Mouse (Mus musculus) intestine, embryonic 15.5 days (tissue): Measurements from ENCODE around the gene Tma7. TPM values are rescaled to one million over a fixed set of nuclear protein-coding genes. Genes with fewer than 3 reads are reported as not detected.

ENCODE experiments used
- ATAC-seq: fragments of 200-750 bp; cut with Nextera tagmentation; 2 replicates; pipeline ENCODE4 v1.8.0; 2017; ENCODE audit warnings: moderate TSS enrichment, moderate library complexity
- H3K27ac ChIP-seq: fragments of 300-500 bp; sonication (generic); 2 replicates; pipeline ENCODE4 v1.5.1; 2015; ENCODE audit warnings: mild to moderate bottlenecking, inconsistent platforms
- H3K27me3 ChIP-seq: fragments of 300-500 bp; sonication (generic); replicated peaks from 2 replicates; pipeline ENCODE4 v1.6.1; 2015; ENCODE audit warnings: inconsistent platforms
- H3K36me3 ChIP-seq: fragments of 300-500 bp; sonication (generic); 2 replicates; pipeline ENCODE4 v1.6.1; 2015; ENCODE audit warnings: inconsistent platforms
- H3K4me1 ChIP-seq: fragments of 300-500 bp; sonication (generic); replicated peaks from 2 replicates; pipeline ENCODE4 v1.6.1; 2015; ENCODE audit warnings: inconsistent platforms
- H3K4me2 ChIP-seq: fragments of 300-500 bp; sonication (generic); replicated peaks from 2 replicates; pipeline ENCODE4 v1.6.1; 2015; ENCODE audit warnings: mild to moderate bottlenecking, inconsistent platforms
- H3K4me3 ChIP-seq: fragments of 300-500 bp; sonication (generic); replicated peaks from 2 replicates; pipeline ENCODE4 v1.5.1; 2015; ENCODE audit warnings: inconsistent platforms
- H3K9ac ChIP-seq: fragments of 300-500 bp; sonication (generic); 2 replicates; pipeline ENCODE4 v1.6.1; 2015; ENCODE audit warnings: inconsistent platforms
- H3K9me3 ChIP-seq: fragments of 300-500 bp; sonication (generic); 2 replicates; pipeline ENCODE4 v1.6.1; 2016; ENCODE audit warnings: inconsistent platforms
- WGBS: fragments of 180-500 bp; shearing (Covaris S2); methylation state at CpG from one replicate; pipeline ENCODE4 v1.1.7; 2015; 5-methylcytosine and 5-hydroxymethylcytosine counted together
- polyA plus RNA-seq: library from polyadenylated mRNA; unstranded; fragments of >200 nt; fragmentation: Nextera tagmentation; extraction: Ambion mirVana; gene quantifications from 2 replicates; pipeline ENCODE4 v1.2.1, GENCODE M21; 2015

The Tma7 gene
- polyA plus RNA-seq, 1 experiment from 2014 or later = 707 TPM

- H3K4me3 ChIP-seq = no peak overlapping the region
- 91% methylated on average over 8 of the region's 8 CpGs for WGBS
- H3K4me1 ChIP-seq = peaks cover 28% of the 10 kb centered on the region
- peaks cover 9% of the 10 kb centered on the region; the same call in 1 of the 2 replicates for H3K36me3 ChIP-seq
- no peak overlapping the region for H3K27ac ChIP-seq
- H3K27me3 ChIP-seq = no peaks in the 10 kb centered on the region
- H3K9me3 ChIP-seq = no peaks in the 10 kb centered on the region
- H3K4me2 ChIP-seq = no peak overlapping the region
- no peak overlapping the region for H3K9ac ChIP-seq
- no peak for ATAC-seq
Measured at GRCm38 (mm10) chr9:109091802-109092201, 9.4 kb upstream of the Tma7 start.

DNA sequence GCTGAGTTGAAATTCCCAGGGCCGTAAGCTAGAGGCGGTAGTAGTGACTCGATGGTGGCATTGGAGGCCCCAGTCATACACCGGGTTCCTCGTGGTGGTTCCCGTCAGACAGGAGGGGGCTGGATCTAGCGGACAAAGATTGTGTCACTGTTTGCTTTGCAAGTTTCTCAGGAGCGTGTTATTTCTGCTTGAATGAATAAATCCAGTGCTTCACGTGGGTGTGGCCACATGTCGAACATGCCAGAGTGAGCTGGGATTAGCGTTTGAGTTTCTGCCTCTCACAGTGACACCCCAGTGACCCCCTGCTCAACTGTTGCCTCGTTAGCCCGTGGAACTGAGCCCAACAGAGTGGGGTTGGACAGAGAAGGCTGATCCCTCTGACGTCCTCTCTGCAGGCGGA, 8.1 kb upstream of the Tma7 start:
- Histone ChIP-seq H3K9ac (no peak overlapping the region), H3K36me3 (peaks cover 9% of the 10 kb centered on the region; the same call in 1 of the 2 replicates), H3K27me3 (no peaks in the 10 kb centered on the region), H3K4me3 (no peak overlapping the region), H3K27ac (no peak overlapping the region), H3K4me1 (peaks cover 20% of the 10 kb centered on the region), H3K4me2 (no peak overlapping the region), H3K9me3 (no peaks in the 10 kb centered on the region)
- no peak for ATAC-seq
- WGBS = 71% methylated on average over 15 of the region's 15 CpGs

GRCm38 (mm10) chr9:109087987-109088386, 5.6 kb upstream of the Tma7 start:
- H3K9me3 ChIP-seq = no peaks in the 10 kb centered on the region
- H3K27ac ChIP-seq = no peak overlapping the region
- H3K4me1 ChIP-seq = peaks cover 6% of the 10 kb centered on the region; the same call in 1 of the 2 replicates
- no peak overlapping the region for H3K9ac ChIP-seq
- WGBS = 18% methylated on average over 5 of the region's 5 CpGs
- H3K4me3 ChIP-seq = no peak overlapping the region
- no peak overlapping the region for H3K4me2 ChIP-seq
- ATAC-seq = no peak
- H3K36me3 ChIP-seq = peaks cover 9% of the 10 kb centered on the region; the same call in 1 of the 2 replicates
- no peaks in the 10 kb centered on the region for H3K27me3 ChIP-seq

DNA sequence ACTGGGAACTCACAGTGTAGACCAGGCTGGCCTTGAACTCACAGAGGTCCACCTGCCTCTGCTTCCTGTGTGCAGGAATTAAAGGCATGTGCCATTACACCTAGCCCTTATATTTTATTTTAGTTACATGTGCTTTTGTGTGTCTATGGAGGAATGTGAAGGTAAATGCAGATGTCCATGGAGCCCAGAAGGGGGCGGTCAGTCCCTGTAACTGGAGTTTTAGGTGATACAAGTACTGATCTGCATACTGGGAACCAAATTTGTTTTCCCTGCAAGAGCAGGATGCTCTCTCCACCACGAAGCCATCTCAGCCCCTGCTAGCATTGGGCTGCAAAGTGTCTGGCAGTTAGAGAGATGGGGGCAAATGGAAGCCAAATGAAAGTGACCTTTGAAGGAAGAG, 2.5 kb upstream of the Tma7 start:
- H3K4me3 ChIP-seq = no peak overlapping the region
- WGBS = 31% methylated on average over 2 of the region's 2 CpGs
- no peak for ATAC-seq

GRCm38 (mm10) chr9:109081749-109082123, 651 bp downstream of the Tma7 start:
- peak overlapping the region; percentile 67 for H3K4me3 ChIP-seq
- peak overlapping the region; percentile 69 for H3K27ac ChIP-seq
- H3K36me3 ChIP-seq = no peaks in the 10 kb centered on the region
- H3K9me3 ChIP-seq = no peaks in the 10 kb centered on the region
- peak overlapping the region; percentile 68 for H3K4me2 ChIP-seq
- peaks cover 11% of the 10 kb centered on the region for H3K4me1 ChIP-seq
- H3K27me3 ChIP-seq = no peaks in the 10 kb centered on the region
- peak; percentile 26 for ATAC-seq
- peak overlapping the region; percentile 73 for H3K9ac ChIP-seq
- 3% methylated on average over 11 of the region's 11 CpGs for WGBS

More for the DNA sequence above, 2.5 kb upstream of the Tma7 start:
- no peak overlapping the region for H3K27ac ChIP-seq
- H3K9ac ChIP-seq = no peak overlapping the region
- no peaks in the 10 kb centered on the region for H3K36me3 ChIP-seq
- H3K4me1 ChIP-seq = peaks cover 11% of the 10 kb centered on the region
- H3K9me3 ChIP-seq = no peaks in the 10 kb centered on the region
- H3K4me2 ChIP-seq = no peak overlapping the region
- H3K27me3 ChIP-seq = no peaks in the 10 kb centered on the region

DNA sequence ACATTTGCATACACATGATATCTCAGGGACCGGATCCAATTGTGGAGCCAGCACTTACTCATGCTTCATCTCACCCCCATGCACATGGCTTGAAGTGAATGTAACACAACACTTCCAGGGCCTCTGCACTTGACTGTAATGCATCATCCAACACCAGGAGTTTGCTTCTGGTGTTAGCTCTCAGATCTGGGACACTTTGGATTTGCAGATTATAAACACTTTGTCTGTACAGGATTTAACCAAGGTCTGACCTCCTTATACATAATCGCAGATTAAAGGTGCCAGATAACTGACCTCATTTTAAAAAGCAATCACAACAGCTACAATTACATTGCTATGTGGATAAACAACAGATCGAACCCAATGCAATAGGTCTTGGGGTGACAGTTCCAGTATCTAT, 1.9 kb downstream of the Tma7 start:
- H3K27ac ChIP-seq = no peak overlapping the region
- no peak overlapping the region for H3K4me3 ChIP-seq
- no peaks in the 10 kb centered on the region for H3K27me3 ChIP-seq
- H3K9me3 ChIP-seq = no peaks in the 10 kb centered on the region
- peaks cover 11% of the 10 kb centered on the region for H3K4me1 ChIP-seq
- no peaks in the 10 kb centered on the region for H3K36me3 ChIP-seq
- H3K9ac ChIP-seq = no peak overlapping the region
- ATAC-seq = no peak
- H3K4me2 ChIP-seq = peak overlapping the region; percentile 68
- 95% methylated on average over 3 of the region's 3 CpGs for WGBS

GRCm38 (mm10) chr9:109073661-109074573, 8.5 kb downstream of the Tma7 start, which contains the start of gene Atrip:
Gene Atrip, minus strand, starts transcription at chr9:109074124.
- H3K9me3 ChIP-seq = no peaks in the 10 kb centered on the region
- H3K27me3 ChIP-seq = no peaks in the 10 kb centered on the region
- H3K4me1 ChIP-seq = peaks cover 13% of the 10 kb centered on the region
- H3K4me3 ChIP-seq = peak within 1 kb of the TSS; percentile 82
- peak within 1 kb of the TSS; percentile 88 for H3K4me2 ChIP-seq
- WGBS = under 1% methylated on average over 57 of the region's 57 CpGs
- H3K27ac ChIP-seq = peak within 1 kb of the TSS; percentile 28
- H3K36me3 ChIP-seq = peaks cover 14% of the 10 kb centered on the region; the same call in 1 of the 2 replicates
- peak; percentile 99 for ATAC-seq
- H3K9ac ChIP-seq = peak within 1 kb of the TSS; percentile 75

DNA sequence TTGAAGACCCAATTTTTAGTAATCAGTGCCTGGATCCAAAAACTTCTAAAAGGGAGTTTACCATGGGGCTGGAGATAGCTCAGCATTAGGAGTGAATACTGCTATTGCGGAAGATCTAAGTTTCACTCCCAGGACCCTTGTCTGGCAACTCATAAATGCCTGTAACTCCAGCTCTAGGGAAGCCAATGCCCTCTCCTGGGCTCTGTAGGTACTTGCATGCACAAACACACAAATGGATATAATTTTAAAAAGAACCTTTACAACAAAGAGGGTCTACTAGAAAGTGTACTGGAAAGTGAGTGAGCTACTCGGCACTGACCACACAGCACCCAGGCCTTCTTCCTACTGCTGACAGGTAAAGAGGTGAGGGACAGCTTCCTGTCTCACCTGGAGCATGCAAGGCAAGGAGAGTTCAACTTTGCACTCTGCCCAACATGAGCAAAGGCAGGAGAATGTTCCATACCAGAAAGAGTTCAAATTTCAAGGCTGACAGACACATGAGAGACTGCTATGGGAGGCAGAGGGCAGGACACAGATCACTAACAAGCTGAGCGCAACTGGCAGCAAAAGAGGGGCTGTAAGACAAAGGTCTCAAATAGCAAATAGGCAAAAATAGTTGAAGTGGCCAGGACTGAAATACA, 14.2 kb downstream of the Tma7 start:
- H3K4me3 ChIP-seq = no peak overlapping the region
- H3K27ac ChIP-seq = no peak overlapping the region
- H3K4me1 ChIP-seq = peaks cover 7% of the 10 kb centered on the region
- H3K9ac ChIP-seq = no peak overlapping the region
- no peak overlapping the region for H3K4me2 ChIP-seq
- H3K27me3 ChIP-seq = no peaks in the 10 kb centered on the region
- no peak for ATAC-seq
- H3K36me3 ChIP-seq = peaks cover 52% of the 10 kb centered on the region
- no peaks in the 10 kb centered on the region for H3K9me3 ChIP-seq
- WGBS = 95% methylated on average over 3 of the region's 3 CpGs

DNA sequence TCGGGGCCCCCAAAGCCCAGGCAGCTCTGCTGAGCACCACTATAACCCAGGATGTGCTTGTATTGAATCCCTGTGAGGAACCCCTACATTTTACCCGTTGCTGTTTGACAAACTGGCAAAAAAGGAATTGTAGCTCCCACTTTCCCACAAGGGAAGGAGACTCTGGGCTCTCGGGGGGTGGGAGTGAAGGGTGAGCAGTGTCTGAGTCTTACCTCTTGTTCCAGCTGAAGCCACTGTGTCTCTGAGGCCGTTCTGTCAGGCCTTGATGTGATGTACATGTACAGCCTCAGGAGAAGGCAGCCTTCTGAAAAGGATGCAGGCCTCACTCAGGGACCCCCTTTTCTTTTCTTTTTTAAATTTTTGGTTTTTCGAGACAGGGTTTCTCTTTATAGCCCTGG, 21.5 kb downstream of the Tma7 start:
- Histone ChIP-seq H3K27me3 (no peaks in the 10 kb centered on the region), H3K9ac (no peak overlapping the region), H3K4me3 (no peak overlapping the region), H3K9me3 (no peaks in the 10 kb centered on the region), H3K4me1 (peaks cover 15% of the 10 kb centered on the region), H3K36me3 (peaks cover 48% of the 10 kb centered on the region), H3K27ac (no peak overlapping the region), H3K4me2 (no peak overlapping the region)
- no peak for ATAC-seq
- WGBS = 87% methylated on average over 5 of the region's 5 CpGs

DNA sequence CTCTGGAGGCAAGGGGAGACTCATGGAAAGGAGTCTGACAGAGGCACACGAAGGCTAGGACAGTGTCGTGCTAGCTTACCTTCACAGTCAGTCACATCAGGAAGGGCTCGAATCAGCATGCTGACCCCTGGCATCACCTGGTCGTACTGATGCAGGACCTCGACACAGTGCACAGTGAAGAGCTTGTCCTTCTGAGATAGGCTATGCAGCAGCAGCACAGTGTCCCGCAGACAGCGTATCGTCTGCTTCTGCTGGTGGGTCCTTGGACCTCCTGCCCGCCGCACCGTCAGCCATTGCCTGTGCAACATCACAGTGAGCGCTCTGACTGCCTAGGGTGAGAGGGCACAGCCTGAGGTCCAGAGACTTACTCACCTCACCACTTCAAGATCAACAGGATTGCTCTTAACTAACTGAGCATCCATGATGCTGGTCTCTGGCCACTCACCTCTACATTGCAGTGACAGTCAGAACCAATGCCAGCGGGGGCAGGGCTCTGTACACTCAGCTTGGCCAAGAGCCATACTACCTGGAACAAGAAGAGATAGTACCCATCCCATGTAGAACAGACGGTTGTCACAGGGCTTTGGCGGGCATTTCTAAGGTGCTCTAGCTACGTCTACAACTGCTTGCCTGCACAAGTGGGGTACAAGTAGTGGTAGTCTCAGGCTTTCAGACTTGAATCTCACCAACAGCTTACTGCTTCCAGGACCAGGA, 22.0 kb downstream of the Tma7 start:
- Histone ChIP-seq H3K4me3 (no peak overlapping the region), H3K36me3 (peaks cover 43% of the 10 kb centered on the region), H3K4me2 (no peak overlapping the region), H3K9me3 (no peaks in the 10 kb centered on the region), H3K27me3 (no peaks in the 10 kb centered on the region), H3K9ac (no peak overlapping the region), H3K4me1 (peaks cover 15% of the 10 kb centered on the region), H3K27ac (0 out of 2 replicates have a peak overlapping the region, but pooled peaks have one; percentile 94)
- ATAC-seq = no peak
- 88% methylated on average over 16 of the region's 16 CpGs for WGBS

GRCm38 (mm10) chr9:109059136-109059903, 23.1 kb downstream of the Tma7 start, which contains the start of gene Trex1:
Gene Trex1, minus strand, starts transcription at chr9:109059734.
- Histone ChIP-seq H3K9ac (peak within 1 kb of the TSS; percentile 51), H3K27me3 (no peaks in the 10 kb centered on the region), H3K4me3 (peak within 1 kb of the TSS; percentile 43), H3K4me1 (peaks cover 17% of the 10 kb centered on the region), H3K4me2 (peak within 1 kb of the TSS; percentile 74), H3K36me3 (peaks cover 32% of the 10 kb centered on the region), H3K27ac (peak within 1 kb of the TSS; percentile 94), H3K9me3 (no peaks in the 10 kb centered on the region)
- peak; percentile 94 for ATAC-seq
- WGBS = 8% methylated on average over 15 of the region's 15 CpGs
